Mouse (Mus musculus) left cerebral cortex, postnatal 10 days (tissue): ENCODE results near the gene Kcna5. TPM values are rescaled to one million over a fixed set of nuclear protein-coding genes. Genes with fewer than 3 reads are reported as not detected.

Source experiments
- DNase-seq, 2 experiments: peaks; one replicate each; pipeline ENCODE4 v3.0.0; 2021 to 2022; ENCODE audit warnings: low spot score in 2 of 2, mixed read lengths in 1 of 2; ENCODE audit errors: extremely low spot score in 1 of 2
- intact Hi-C: fragments of 180-260 bp; cut with DNase I; formaldehyde crosslinking; loops from one replicate; pipeline ENCODE4 v1.15.1; 2025
- total RNA-seq, 2 experiments: library from RNA; stranded (reverse); gene quantifications; 2 replicates each; pipeline ENCODE4 v1.2.3; 2021

Kcna5 gene
- total RNA-seq, result 1 to 10 TPM; 2.9 to 4.3 TPM

- intact Hi-C loops, result no loop called here
- peak in 1 of 2 experiments; percentile 29 for DNase-seq
Measured at GRCm38 (mm10) chr6:126535208-126535910, at the start of gene Kcna5. TSS of gene Kcna5 (minus strand) at chr6:126535412.

- DNase-seq, result no peak
- intact Hi-C loops, result no loop called here
Measured at GRCm38 (mm10) chr6:126583075-126583474, 47.9 kb upstream of the Kcna5 start.

GRCm38 (mm10) chr6:126581632-126582031 is 46.4 kb upstream of the Kcna5 start:
- intact Hi-C loops, result no loop called here
- peak in 1 of 2 experiments; percentile 44 for DNase-seq

GRCm38 (mm10) chr6:126580571-126580970 is 45.4 kb upstream of the Kcna5 start:
- intact Hi-C loops, result no loop called here
- DNase-seq, result no peak

GRCm38 (mm10) chr6:126577415-126577814 is 42.2 kb upstream of the Kcna5 start:
- DNase-seq, result no peak
- intact Hi-C loops, result no loop called here

GRCm38 (mm10) chr6:126576566-126576965 is 41.4 kb upstream of the Kcna5 start:
- no peak for DNase-seq

GRCm38 (mm10) chr6:126574778-126575177 is 39.6 kb upstream of the Kcna5 start:
- intact Hi-C loops, result no loop called here
- no peak for DNase-seq

More at GRCm38 (mm10) chr6:126576566-126576965, 41.4 kb upstream of the Kcna5 start:
- intact Hi-C loops, result no loop called here

GRCm38 (mm10) chr6:126573021-126573420 is 37.8 kb upstream of the Kcna5 start:
- intact Hi-C loops, result no loop called here
- no peak for DNase-seq

GRCm38 (mm10) chr6:126569809-126570208 is 34.6 kb upstream of the Kcna5 start:
- intact Hi-C loops, result no loop called here
- peak in 1 of 2 experiments; percentile 31 for DNase-seq

GRCm38 (mm10) chr6:126568046-126568830 is 33.0 kb upstream of the Kcna5 start:
- no peak for DNase-seq
- intact Hi-C loops, result no loop called here

- DNase-seq, result no peak
- intact Hi-C loops, result no loop called here
Measured at GRCm38 (mm10) chr6:126567326-126567725, 32.1 kb upstream of the Kcna5 start.

- no peak for DNase-seq
- intact Hi-C loops, result loop anchor here (2.0 to 5.0 kb wide), 2 partner anchors 83 to 138 kb away; partner anchors contain the start of gene Kcna1
Measured at GRCm38 (mm10) chr6:126564376-126564775, 29.2 kb upstream of the Kcna5 start.

- DNase-seq, result peak; percentile 77 to 85
- intact Hi-C loops, result loop anchor here (2.0 to 5.0 kb wide), 2 partner anchors 83 to 139 kb away; partner anchors contain the start of gene Kcna1
Measured at GRCm38 (mm10) chr6:126563898-126564297, 28.7 kb upstream of the Kcna5 start.

GRCm38 (mm10) chr6:126561702-126562101 is 26.5 kb upstream of the Kcna5 start:
- intact Hi-C loops, result loop anchor here (5.0 kb wide), 1 partner anchor 86 kb away; the partner anchor contains the start of gene Kcna1
- DNase-seq, result no peak

GRCm38 (mm10) chr6:126560696-126561095 is 25.5 kb upstream of the Kcna5 start:
- intact Hi-C loops, result loop anchor here (5.0 kb wide), 1 partner anchor 87 kb away; the partner anchor contains the start of gene Kcna1

GRCm38 (mm10) chr6:126560036-126560435 is 24.8 kb upstream of the Kcna5 start:
- intact Hi-C loops, result loop anchor here (5.0 kb wide), 1 partner anchor 87 kb away; the partner anchor contains the start of gene Kcna1
- no peak for DNase-seq

More at GRCm38 (mm10) chr6:126560696-126561095, 25.5 kb upstream of the Kcna5 start:
- no peak for DNase-seq

GRCm38 (mm10) chr6:126558276-126558675 is 23.1 kb upstream of the Kcna5 start:
- no peak for DNase-seq
- intact Hi-C loops, result loop anchor here (10.0 kb wide), 1 partner anchor 403 kb away; no protein-coding TSS in a partner anchor

- intact Hi-C loops, result loop anchor here (2.0 to 10.0 kb wide), 2 partner anchors 53 to 399 kb away; no protein-coding TSS in a partner anchor
Measured at GRCm38 (mm10) chr6:126553812-126554211, 18.6 kb upstream of the Kcna5 start.

GRCm38 (mm10) chr6:126551862-126552395 is 16.7 kb upstream of the Kcna5 start:
- intact Hi-C loops, result loop anchor here (2.0 to 10.0 kb wide), 2 partner anchors 51 to 397 kb away; no protein-coding TSS in a partner anchor
- no peak for DNase-seq

More at GRCm38 (mm10) chr6:126553812-126554211, 18.6 kb upstream of the Kcna5 start:
- DNase-seq, result peak in 1 of 2 experiments; percentile 58
